Mouse (Mus musculus): ENCODE data around the gene Prm3.

- TF ChIP-seq CTCF (IDR thresholded peaks at IDR 0.05; ENCODE audit: low read depth, low read length), result no peak
- TF ChIP-seq POLR2A (IDR thresholded peaks at IDR 0.05; ENCODE audit: borderline replicate concordance, low read depth, low read length), result no peak
These were observed 16.0 kb downstream of the Prm3 start for GRCm38 (mm10) chr16:10774726-10775125.
